Mouse (Mus musculus): ENCODE data around the gene Acaca.

Acaca gene

DNA sequence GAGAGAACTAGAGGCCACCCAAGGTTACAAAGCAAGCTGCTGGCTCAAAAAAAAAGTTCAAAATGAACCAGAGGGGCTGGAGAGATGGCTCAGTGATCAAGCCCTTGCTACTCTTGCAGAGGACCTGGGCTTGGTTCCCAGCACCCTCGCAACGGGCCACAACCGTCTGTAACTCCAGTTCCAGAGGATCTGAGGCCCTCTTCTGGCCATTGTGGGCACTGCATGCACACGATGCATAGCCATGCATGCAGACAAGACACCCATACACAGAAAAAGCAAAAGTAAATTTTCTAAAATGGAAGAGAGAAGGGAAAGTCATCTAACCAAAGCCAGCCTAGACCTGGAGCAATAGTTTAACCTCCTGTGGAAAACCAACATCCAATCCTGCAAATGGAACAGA lies 277.3 kb downstream of the Acaca start:
- no peak for DNase-seq

DNA sequence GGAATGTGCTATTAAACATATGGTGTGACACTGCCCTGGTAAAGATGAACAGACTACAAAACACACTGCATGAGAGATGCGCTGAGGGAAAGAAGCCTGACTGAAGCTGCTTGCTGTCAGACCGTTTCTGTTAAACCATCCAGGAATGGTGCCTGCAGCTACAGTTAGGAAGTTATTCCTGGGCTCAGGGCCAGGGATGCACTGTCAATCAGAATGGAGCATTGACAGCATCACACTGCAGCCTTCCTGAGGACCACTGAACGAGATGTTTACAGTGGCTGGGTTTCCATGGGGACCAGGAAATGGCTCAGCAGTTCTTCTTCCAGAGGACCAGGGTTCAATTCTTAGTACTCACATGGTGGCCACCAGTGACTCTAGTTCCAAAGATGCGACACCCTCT lies 280.9 kb downstream of the Acaca start:
- no peak for DNase-seq

DNA sequence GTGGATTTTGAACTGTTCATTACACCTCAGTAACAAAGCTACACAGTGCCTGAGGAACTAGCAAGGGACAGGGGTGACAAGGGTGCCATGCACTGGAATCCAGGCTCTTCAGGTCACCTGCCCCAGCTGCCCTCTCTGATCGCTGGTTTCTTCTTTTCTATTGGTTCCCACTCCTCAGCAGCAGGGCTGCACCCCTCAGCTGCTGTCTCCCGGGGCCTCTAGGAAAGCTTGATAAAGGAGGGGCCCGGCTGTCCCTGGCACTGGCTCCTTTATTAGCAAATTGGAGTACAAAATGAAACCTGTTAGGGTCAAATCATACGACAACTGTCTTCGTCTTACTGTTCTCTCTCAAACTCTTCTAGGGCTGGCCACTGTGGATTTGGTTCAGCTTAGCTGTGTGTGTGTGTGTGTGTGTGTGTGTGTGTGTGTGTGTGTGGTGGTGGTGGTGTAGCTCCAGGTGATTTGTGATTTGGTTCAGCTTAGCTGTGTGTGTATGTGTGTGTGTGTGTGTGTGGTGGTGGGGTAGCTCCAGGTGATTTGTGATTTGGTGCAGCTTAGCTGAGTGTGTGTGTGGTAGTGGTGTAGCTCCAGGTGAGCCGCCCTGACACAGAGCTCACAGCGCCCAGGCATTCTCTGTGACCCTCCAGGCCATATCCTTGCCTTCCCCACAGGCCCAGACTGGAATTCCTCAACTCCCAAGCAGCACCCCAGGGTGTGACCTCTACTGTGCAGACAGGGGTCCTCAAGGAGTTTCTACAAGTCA lies 281.6 kb downstream of the Acaca start:
- DNase-seq, result no peak

DNA sequence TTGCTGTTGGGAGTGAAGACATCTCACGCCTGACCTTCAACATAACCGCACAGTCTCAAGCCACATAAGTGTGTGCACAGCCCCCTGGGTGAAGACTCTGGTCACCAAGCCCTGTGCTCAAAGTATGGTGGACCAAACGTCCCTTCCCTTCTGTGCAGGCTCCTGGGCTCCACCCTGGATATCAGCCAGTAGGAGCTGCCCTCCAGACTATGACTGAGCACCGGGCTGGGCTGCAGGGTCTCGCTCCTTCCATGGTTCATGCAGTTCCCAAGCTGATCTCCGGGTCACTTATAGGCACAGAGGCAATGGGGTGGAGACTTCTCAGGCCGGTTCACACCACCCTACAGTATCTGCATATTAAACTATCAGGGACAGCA lies 282.2 kb downstream of the Acaca start:
- DNase-seq, result no peak

DNA sequence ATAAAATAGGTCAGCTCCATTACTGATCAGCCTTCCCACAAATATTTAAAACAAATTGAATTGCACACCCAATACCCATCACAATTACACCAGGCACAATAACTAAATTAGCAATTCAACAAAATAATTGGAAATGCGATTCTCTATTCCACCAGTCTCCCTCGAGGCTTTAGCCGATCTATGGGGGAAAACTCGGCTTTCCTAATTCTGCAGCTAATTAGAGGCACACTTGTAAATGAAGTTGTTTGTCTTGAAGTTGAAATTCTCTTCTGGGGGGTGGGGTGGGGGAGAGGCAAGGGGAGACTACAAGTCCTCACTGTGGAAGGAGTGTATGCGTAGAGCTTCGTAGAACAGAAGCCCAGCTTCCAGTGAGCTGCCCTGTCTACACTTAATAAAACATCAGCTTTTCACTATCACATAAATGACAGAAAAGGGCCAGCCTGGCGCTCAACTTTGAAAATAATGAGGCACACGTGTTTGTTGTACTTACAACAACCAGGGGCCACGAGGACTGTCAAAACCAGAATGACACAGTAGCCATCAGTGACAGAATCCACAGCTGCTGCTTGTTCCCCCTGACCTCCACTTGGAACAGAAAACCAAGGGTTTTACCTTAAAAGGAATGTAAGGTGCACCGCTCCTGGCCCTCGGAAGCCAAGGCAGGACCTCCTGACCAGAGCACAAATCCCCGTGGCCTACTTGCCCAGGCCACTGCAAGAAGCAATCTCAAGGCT lies 282.9 kb downstream of the Acaca start:
- DNase-seq, result no peak

DNA sequence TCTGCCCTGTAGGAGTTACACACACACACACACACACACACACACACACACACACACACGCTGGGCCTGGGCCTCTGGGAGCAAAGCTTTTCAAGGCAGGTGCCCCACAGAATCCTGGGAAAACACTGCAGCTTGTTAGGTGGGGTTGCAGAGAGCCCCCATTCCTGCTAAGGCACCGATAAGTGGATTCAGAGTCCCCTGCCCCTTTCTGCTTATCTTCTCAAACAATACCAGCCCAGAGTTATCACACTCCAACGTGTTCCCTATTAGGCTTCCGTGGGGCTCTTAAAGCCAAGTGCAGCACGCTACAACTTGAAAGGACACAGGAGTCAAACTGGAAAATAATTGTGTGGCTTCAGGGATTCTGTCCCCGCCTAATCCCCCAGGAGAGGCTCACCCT lies 283.6 kb downstream of the Acaca start:
- DNase-seq, result no peak

DNA sequence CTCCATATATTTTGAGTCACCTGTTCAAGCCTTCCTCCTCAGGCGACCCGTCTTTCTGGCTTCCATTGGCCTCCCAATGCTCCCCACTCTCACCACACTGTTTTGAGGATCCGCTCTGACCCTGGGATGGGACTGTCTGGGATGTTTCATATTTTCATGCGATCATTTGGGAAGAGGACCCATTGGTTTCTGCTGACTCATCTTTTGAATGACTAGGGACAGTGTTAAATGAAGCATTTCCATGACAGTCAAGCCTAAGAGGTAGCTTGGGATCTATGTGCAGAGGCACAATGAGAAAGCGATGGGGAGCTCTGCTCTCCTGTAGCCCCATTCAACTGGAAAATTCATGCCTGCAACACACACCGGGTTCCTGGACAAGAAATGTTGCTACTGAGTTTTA lies 291.3 kb downstream of the Acaca start:
- no peak for DNase-seq

DNA sequence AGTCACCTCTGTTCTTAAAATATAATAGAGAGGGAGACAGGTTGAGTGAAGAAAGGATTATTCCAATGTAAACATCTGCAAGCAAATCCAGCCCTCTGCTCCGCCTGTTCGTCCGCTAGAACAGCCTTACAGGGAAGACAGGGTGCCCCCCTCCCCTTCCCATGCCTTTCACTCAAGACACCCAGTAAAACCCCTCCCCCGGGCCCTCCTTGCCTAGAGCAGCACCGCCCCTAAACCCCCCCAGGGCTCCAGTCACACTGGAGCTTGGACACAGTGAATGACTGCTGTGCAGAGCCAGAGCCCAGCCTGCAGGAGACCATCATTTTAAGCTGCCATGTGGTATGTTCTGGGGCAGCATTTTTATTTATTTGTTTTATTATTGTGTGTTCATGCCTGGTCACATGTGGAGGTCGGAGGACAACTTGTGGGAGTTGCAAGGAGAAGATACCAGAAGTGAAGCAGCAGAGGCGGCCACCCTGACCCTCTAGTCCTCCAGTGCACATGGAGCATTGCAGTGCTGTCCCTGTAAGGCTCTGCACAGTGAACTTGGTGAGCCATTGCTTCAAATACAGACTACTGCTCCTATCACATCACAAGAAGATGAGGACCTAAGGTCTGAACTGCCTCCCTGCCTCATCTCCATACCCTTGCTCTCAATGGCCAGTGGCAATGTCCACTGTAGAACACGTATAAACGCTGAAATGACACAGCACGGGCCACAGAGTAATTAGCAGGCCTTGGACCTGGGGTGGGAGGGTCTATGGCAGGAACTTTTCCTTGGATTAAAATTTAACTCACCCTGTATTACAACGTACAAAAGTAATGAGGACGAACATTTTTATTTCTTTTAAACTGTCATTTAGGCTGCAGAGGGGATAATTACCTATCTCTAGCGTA lies 296.5 kb downstream of the Acaca start:
- no peak for DNase-seq

DNA sequence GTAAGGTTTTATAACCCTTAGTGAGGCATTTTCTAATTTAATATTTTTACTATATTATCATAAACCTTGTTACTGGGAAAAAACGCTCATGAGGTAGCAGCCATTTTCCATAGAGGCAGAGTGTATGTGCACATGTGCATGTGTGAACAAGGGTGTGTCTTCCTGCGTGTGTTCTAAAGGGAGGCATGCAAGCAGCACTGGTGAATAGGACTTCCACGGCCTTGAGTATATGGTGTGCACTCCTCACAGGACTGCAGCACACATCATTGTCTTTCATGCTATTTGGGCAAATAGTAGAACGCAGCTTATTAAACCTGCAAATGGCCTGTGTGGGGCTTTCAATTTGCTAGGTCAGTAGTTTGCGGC lies 297.1 kb downstream of the Acaca start:
- no peak for DNase-seq

DNA sequence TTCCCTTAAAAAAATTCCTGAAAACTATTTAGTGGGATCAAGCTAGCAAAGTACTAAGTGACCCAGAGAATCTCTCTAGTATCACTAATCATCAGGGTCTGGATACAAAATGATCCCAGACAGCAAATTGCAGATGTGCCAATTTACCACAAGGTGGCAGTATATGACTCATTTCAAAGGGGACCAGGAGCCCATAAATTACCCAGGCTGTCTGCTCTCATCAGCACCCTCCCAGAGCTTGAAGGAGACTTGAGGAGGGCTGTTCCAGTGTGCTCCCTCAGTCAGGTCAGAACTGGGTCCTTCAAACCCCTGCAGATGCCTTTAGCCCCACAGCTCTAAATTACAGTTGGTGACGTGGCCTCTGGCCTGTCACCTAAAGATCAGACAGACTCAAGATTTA lies 300.1 kb downstream of the Acaca start:
- peak; percentile 19 to 39 for DNase-seq

DNA sequence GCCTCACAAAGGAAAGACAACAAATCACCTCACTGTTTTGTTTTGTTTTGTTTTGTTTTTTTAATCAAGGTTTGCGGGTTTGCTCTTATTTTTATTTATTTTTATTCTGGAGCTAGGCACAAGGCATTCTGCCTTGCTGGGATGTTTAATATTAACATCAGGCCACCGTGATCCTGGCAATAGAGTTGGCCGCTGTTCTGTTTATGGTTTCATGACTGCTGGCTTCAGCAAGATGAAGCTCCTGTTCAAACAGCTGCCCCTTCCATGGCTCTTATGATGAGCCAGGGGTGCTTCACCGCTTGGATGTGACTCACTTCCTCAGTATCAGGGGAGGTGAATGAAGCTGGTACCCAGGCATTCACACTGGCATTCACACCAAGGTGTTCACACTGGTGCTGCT lies 300.9 kb downstream of the Acaca start:
- DNase-seq, result no peak

DNA sequence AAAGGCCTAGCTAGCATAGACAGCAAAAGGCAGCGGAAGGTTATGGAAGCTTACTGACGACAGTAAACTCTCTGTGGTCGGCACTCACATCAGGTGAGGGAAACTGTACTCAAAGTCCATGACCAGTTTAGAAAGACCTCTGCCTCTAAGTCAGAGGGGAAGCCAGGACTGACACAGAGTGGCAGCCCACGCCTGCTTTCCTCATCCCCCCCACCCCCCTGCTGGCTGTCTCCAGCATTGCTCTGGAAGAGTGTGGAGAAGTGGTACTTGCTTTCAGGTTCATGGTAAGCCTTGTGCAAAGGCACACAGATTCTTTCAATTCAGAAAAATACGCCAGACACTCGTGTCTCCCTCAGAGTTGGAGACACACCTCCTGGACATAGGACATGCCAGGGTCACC lies 305.4 kb downstream of the Acaca start:
- no peak for DNase-seq

DNA sequence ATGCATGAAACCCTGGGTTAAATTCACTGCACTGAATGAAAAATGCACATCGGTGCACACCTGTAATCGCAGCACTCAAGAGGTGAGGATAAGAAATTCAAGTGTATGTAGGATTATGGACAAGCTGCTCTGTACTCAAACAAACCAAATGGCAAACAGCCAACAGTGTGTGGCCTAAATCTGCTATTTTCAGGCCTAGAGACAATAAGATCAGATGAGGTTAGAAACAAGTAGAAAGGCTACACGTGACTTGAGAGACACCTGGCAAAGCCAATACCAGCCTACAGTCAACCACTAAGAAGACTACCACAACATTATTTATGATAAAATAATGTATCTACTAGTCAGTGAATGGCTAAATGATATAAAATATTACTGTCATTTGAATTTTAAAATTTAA lies 310.9 kb downstream of the Acaca start:
- peak in 1 of 2 experiments; percentile 28 for DNase-seq

DNA sequence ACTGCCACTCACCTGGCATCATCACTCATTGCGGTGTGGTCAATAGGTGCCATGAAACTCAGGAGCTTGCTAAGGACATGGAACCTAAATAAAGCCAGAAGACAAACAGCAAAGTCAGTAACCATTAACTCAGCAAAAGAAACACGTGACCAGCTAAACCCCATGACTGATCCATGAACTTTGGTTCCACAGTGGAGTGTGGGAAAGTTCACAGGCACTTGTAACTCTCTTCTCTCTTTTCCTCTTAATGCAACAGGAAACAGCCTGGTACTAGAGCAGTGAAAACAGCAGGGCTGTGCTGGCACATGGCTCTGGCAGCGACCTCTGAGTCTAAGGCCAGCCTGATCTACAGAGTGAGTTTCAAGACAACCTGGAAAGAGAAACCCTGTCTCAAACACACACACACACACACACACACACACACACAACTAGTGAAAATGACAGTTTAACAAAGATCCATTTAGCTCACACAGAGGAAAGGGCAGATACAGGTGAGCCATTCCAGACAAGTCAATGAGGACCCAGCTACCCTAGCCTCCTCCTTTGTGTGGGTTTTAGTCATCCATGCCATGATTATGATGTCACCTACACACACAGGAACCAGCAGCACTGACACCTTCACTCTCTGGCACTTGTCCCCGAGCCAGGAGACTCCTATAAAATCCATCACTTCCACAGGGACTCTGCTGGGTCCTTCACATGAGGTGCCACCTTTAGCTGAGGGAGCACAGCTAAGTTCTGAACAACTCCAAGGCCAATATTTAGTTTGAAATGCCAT lies 313.3 kb downstream of the Acaca start:
- no peak for DNase-seq

All from cerebellum, postnatal 36 days (tissue).